Mouse (Mus musculus): Measurements from ENCODE around the gene Mapkapk2. TPM values are rescaled to one million over a fixed set of nuclear protein-coding genes. Genes with fewer than 3 reads are reported as not detected.

Mapkapk2 gene
- polyA plus RNA-seq, 1 experiment from 2014 or later, result 22.5 TPM

- H3K27me3 ChIP-seq (ENCODE audit: control insufficient read depth, insufficient read depth, low read length), result no peaks in the 10 kb centered on the region
- no peak overlapping the region for H3K9ac ChIP-seq
- no peaks in the 10 kb centered on the region; the same call in 1 of the 2 replicates for H3K4me1 ChIP-seq (replicated peaks; ENCODE audit: control insufficient read depth, insufficient read depth, low read length)
- no peaks in the 10 kb centered on the region for H3K9me3 ChIP-seq (ENCODE audit: control insufficient read depth, low read length)
- no peak overlapping the region for H3K4me3 ChIP-seq (replicated peaks; ENCODE audit: low read length)
- H3K36me3 ChIP-seq (replicated peaks; ENCODE audit: control insufficient read depth, insufficient read depth), result peaks cover 27% of the 10 kb centered on the region
- ATAC-seq (ENCODE audit: low FRiP score) (no peak), DNase-seq (ENCODE audit: low spot score) (no peak)
- H3K4me2 ChIP-seq (replicated peaks), result no peak overlapping the region
- WGBS, result 87% methylated on average over 5 of the region's 5 CpGs
- H3K27ac ChIP-seq, result no peak overlapping the region
Observed at GRCm38 (mm10) chr1:131050617-131051016, 47.0 kb downstream of the Mapkapk2 start.

DNA sequence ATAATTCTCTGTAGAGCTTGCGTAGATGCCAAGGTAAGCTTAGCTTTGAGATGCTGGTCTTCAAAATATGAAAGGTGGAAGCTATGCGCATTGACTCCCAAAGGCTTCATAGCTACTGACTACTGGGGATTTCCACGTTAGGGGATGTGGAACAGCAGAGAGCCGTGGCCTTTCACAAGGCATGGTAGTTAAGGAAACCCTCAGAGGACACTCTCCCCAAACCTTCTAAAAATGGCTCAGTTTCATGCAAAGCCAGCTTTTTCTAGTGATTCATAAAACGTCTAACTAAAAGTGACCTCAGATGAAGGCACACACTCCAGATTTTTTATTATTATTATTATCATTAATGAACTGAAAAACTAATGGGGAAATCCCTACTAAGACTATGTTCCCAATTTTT is 47.6 kb downstream of the Mapkapk2 start:
- ATAC-seq (ENCODE audit: low FRiP score), result no peak
- no peak for DNase-seq (ENCODE audit: low spot score)
- Histone ChIP-seq H3K4me2 (replicated peaks) (no peak overlapping the region), H3K36me3 (replicated peaks; ENCODE audit: control insufficient read depth, insufficient read depth) (peaks cover 21% of the 10 kb centered on the region), H3K4me3 (replicated peaks; ENCODE audit: low read length) (no peak overlapping the region), H3K4me1 (replicated peaks; ENCODE audit: control insufficient read depth, insufficient read depth, low read length) (no peaks in the 10 kb centered on the region; the same call in 1 of the 2 replicates), H3K9ac (no peak overlapping the region), H3K9me3 (ENCODE audit: control insufficient read depth, low read length) (no peaks in the 10 kb centered on the region), H3K27me3 (ENCODE audit: control insufficient read depth, insufficient read depth, low read length) (no peaks in the 10 kb centered on the region), H3K27ac (no peak overlapping the region)
- WGBS, result 89% methylated on average over 5 of the region's 5 CpGs

GRCm38 (mm10) chr1:131049361-131049806 is 48.2 kb downstream of the Mapkapk2 start:
- Histone ChIP-seq H3K9ac (no peak overlapping the region), H3K27me3 (ENCODE audit: control insufficient read depth, insufficient read depth, low read length) (no peaks in the 10 kb centered on the region), H3K27ac (no peak overlapping the region), H3K9me3 (ENCODE audit: control insufficient read depth, low read length) (no peaks in the 10 kb centered on the region), H3K4me1 (replicated peaks; ENCODE audit: control insufficient read depth, insufficient read depth, low read length) (no peaks in the 10 kb centered on the region; the same call in 1 of the 2 replicates), H3K36me3 (replicated peaks; ENCODE audit: control insufficient read depth, insufficient read depth) (peaks cover 14% of the 10 kb centered on the region), H3K4me2 (replicated peaks) (no peak overlapping the region), H3K4me3 (replicated peaks; ENCODE audit: low read length) (no peak overlapping the region)
- DNase-seq (ENCODE audit: low spot score), result no peak
- 83% methylated on average over 5 of the region's 5 CpGs for WGBS
- ATAC-seq (ENCODE audit: low FRiP score), result no peak

DNA sequence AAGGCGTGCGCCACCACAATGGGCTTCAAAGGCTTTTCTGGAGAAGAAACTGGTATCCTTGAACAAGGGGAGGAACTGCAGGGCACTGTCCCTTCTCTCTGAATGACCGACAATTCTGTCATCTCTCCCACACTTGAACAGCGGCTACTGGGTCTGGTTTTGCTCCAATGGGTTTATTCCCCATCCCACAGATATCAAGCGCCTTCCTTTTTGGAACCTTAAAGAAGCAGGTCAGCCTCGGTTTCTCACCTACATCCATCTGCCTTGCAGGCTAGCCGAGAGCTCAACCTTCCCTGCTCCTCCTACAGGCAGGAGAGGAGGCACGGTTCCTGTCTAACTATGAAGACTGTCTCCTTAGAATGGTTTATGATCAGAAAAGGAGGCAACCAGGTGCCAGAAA is 48.7 kb downstream of the Mapkapk2 start:
- H3K9me3 ChIP-seq (ENCODE audit: control insufficient read depth, low read length), result no peaks in the 10 kb centered on the region
- no peak overlapping the region for H3K9ac ChIP-seq
- DNase-seq (ENCODE audit: low spot score) (no peak), ATAC-seq (ENCODE audit: low FRiP score) (no peak)
- H3K36me3 ChIP-seq (replicated peaks; ENCODE audit: control insufficient read depth, insufficient read depth), result peaks cover 10% of the 10 kb centered on the region
- H3K27me3 ChIP-seq (ENCODE audit: control insufficient read depth, insufficient read depth, low read length), result no peaks in the 10 kb centered on the region
- 89% methylated on average over 8 of the region's 8 CpGs for WGBS
- H3K4me2 ChIP-seq (replicated peaks), result no peak overlapping the region
- no peaks in the 10 kb centered on the region; the same call in 1 of the 2 replicates for H3K4me1 ChIP-seq (replicated peaks; ENCODE audit: control insufficient read depth, insufficient read depth, low read length)
- no peak overlapping the region for H3K27ac ChIP-seq
- no peak overlapping the region for H3K4me3 ChIP-seq (replicated peaks; ENCODE audit: low read length)

- Histone ChIP-seq H3K9ac (no peak overlapping the region), H3K36me3 (replicated peaks; ENCODE audit: control insufficient read depth, insufficient read depth) (peaks cover 9% of the 10 kb centered on the region; the same call in 1 of the 2 replicates), H3K4me1 (replicated peaks; ENCODE audit: control insufficient read depth, insufficient read depth, low read length) (no peaks in the 10 kb centered on the region; the same call in 1 of the 2 replicates), H3K9me3 (ENCODE audit: control insufficient read depth, low read length) (no peaks in the 10 kb centered on the region), H3K4me2 (replicated peaks) (no peak overlapping the region), H3K4me3 (replicated peaks; ENCODE audit: low read length) (no peak overlapping the region), H3K27me3 (ENCODE audit: control insufficient read depth, insufficient read depth, low read length) (no peaks in the 10 kb centered on the region), H3K27ac (no peak overlapping the region)
- no peak for DNase-seq (ENCODE audit: low spot score)
- ATAC-seq (ENCODE audit: low FRiP score), result no peak
- 79% methylated on average over 6 of the region's 6 CpGs for WGBS
Observed at GRCm38 (mm10) chr1:131048121-131048863, 49.3 kb downstream of the Mapkapk2 start.

DNA sequence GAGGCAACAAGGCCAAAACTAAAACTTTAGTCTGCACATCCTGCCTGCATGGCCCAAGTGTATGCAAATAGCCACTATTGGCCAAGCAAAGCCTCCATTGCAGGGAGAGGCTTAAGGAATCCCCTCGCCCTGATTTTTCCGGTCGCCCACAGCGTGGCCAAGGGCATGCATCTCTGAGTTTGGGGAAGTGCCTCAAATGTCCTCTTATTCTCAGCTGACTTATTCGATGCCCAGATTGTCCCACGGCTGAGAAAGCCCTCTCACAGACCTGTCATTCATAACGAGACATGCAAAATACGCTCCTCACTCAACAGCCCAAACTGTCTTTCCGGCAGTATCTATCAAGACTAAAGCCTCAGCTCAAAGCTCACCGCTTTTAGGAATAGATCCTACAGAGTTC is 51.0 kb downstream of the Mapkapk2 start:
- H3K9ac ChIP-seq, result no peak overlapping the region
- no peaks in the 10 kb centered on the region for H3K4me1 ChIP-seq (replicated peaks; ENCODE audit: control insufficient read depth, insufficient read depth, low read length)
- ATAC-seq (ENCODE audit: low FRiP score), result no peak
- WGBS, result 85% methylated on average over 10 of the region's 10 CpGs
- DNase-seq (ENCODE audit: low spot score), result no peak
- H3K36me3 ChIP-seq (replicated peaks; ENCODE audit: control insufficient read depth, insufficient read depth), result no peaks in the 10 kb centered on the region
- H3K27me3 ChIP-seq (ENCODE audit: control insufficient read depth, insufficient read depth, low read length), result no peaks in the 10 kb centered on the region
- H3K4me3 ChIP-seq (replicated peaks; ENCODE audit: low read length), result no peak overlapping the region
- no peak overlapping the region for H3K4me2 ChIP-seq (replicated peaks)
- H3K27ac ChIP-seq, result no peak overlapping the region
- no peaks in the 10 kb centered on the region for H3K9me3 ChIP-seq (ENCODE audit: control insufficient read depth, low read length)

GRCm38 (mm10) chr1:131045723-131046355 is 51.8 kb downstream of the Mapkapk2 start:
- 95% methylated on average over 2 of the region's 2 CpGs for WGBS
- no peak overlapping the region for H3K27ac ChIP-seq
- ATAC-seq (ENCODE audit: low FRiP score), result no peak
- H3K4me2 ChIP-seq (replicated peaks), result no peak overlapping the region
- H3K9me3 ChIP-seq (ENCODE audit: control insufficient read depth, low read length), result no peaks in the 10 kb centered on the region
- DNase-seq (ENCODE audit: low spot score), result no peak
- H3K4me1 ChIP-seq (replicated peaks; ENCODE audit: control insufficient read depth, insufficient read depth, low read length), result no peaks in the 10 kb centered on the region
- no peak overlapping the region for H3K9ac ChIP-seq
- no peaks in the 10 kb centered on the region for H3K27me3 ChIP-seq (ENCODE audit: control insufficient read depth, insufficient read depth, low read length)
- H3K4me3 ChIP-seq (replicated peaks; ENCODE audit: low read length), result no peak overlapping the region
- no peaks in the 10 kb centered on the region for H3K36me3 ChIP-seq (replicated peaks; ENCODE audit: control insufficient read depth, insufficient read depth)

DNA sequence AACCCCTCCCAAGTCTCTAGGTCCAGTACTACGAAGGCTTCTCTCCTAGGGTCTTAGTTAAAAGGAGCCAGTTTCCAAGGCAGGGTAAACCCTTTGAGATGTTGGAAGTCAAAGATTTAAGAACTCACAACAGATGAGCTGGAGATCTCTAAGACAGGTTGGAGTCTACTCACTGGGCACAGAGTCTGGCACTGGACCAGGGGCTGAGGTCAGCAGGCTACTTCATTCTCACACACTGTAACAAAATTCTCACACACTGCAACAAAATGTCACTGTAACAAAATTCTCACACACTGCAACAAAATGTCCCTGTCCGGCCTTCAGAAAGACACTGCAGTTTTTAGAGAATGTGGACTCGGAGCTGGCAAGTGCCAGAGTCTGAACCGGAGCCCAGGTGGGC is 54.0 kb downstream of the Mapkapk2 start:
- Histone ChIP-seq H3K4me3 (replicated peaks; ENCODE audit: low read length) (no peak overlapping the region), H3K4me2 (replicated peaks) (no peak overlapping the region), H3K4me1 (replicated peaks; ENCODE audit: control insufficient read depth, insufficient read depth, low read length) (no peaks in the 10 kb centered on the region), H3K9ac (no peak overlapping the region), H3K9me3 (ENCODE audit: control insufficient read depth, low read length) (no peaks in the 10 kb centered on the region), H3K27me3 (ENCODE audit: control insufficient read depth, insufficient read depth, low read length) (no peaks in the 10 kb centered on the region), H3K27ac (no peak overlapping the region), H3K36me3 (replicated peaks; ENCODE audit: control insufficient read depth, insufficient read depth) (no peaks in the 10 kb centered on the region)
- WGBS, result 93% methylated on average over 4 of the region's 4 CpGs
- ATAC-seq (ENCODE audit: low FRiP score) (no peak), DNase-seq (ENCODE audit: low spot score) (no peak)

- no peak overlapping the region for H3K9ac ChIP-seq
- no peak overlapping the region for H3K4me3 ChIP-seq (replicated peaks; ENCODE audit: low read length)
- H3K9me3 ChIP-seq (ENCODE audit: control insufficient read depth, low read length), result peaks cover under 1% of the 10 kb centered on the region; the same call in 1 of the 2 replicates
- WGBS, result 85% methylated on average over 3 of the region's 3 CpGs
- H3K4me1 ChIP-seq (replicated peaks; ENCODE audit: control insufficient read depth, insufficient read depth, low read length), result no peaks in the 10 kb centered on the region
- no peak overlapping the region for H3K4me2 ChIP-seq (replicated peaks)
- no peaks in the 10 kb centered on the region for H3K36me3 ChIP-seq (replicated peaks; ENCODE audit: control insufficient read depth, insufficient read depth)
- DNase-seq (ENCODE audit: low spot score) (no peak), ATAC-seq (ENCODE audit: low FRiP score) (no peak)
- H3K27ac ChIP-seq, result no peak overlapping the region
- H3K27me3 ChIP-seq (ENCODE audit: control insufficient read depth, insufficient read depth, low read length), result no peaks in the 10 kb centered on the region
Observed at GRCm38 (mm10) chr1:131042721-131043120, 54.9 kb downstream of the Mapkapk2 start.

Measured in hindbrain, embryonic 14.5 days (tissue).